Mouse (Mus musculus) stomach, postnatal 0 days (tissue): ENCODE data around the gene Adamtsl4. TPM values are rescaled to one million over a fixed set of nuclear protein-coding genes. Genes with fewer than 3 reads are reported as not detected.

Source experiments
- ATAC-seq: fragments of 200-750 bp; cut with Nextera tagmentation; 2 replicates; pipeline ENCODE4 v1.8.0; 2017; ENCODE audit not compliant: low FRiP score, low TSS enrichment
- DNase-seq: peaks from one replicate; pipeline ENCODE4 v3.0.0-alpha.2; 2016; ENCODE audit warnings: low spot score
- H3K27ac ChIP-seq: fragments of 300-500 bp; sonication (generic); replicated peaks from 2 replicates; pipeline ENCODE4 v1.5.1; 2014; ENCODE audit warnings: mild to moderate bottlenecking, control low read depth
- H3K27me3 ChIP-seq: fragments of 300-500 bp; sonication (generic); 2 replicates; pipeline ENCODE4 v1.6.1; 2014; ENCODE audit warnings: low read length; ENCODE audit not compliant: control insufficient read depth, insufficient read depth
- H3K36me3 ChIP-seq: fragments of 300-500 bp; sonication (generic); 2 replicates; pipeline ENCODE4 v1.6.1; 2014; ENCODE audit warnings: low read length, mixed read lengths; ENCODE audit not compliant: control insufficient read depth, insufficient read depth
- H3K4me1 ChIP-seq: fragments of 300-500 bp; sonication (generic); replicated peaks from 2 replicates; pipeline ENCODE4 v1.6.1; 2014; ENCODE audit warnings: antibody characterized with exemption; ENCODE audit not compliant: control insufficient read depth, insufficient read depth
- H3K4me2 ChIP-seq: fragments of 300-500 bp; sonication (generic); replicated peaks from 2 replicates; pipeline ENCODE4 v1.6.1; 2014; ENCODE audit warnings: low read depth, mild to moderate bottlenecking, control low read depth, moderate library complexity
- H3K4me3 ChIP-seq: fragments of 300-500 bp; sonication (generic); 2 replicates; pipeline ENCODE4 v1.5.1; 2014; ENCODE audit warnings: low read depth, low read length, control low read depth
- H3K9ac ChIP-seq: fragments of 300-500 bp; sonication (generic); 2 replicates; pipeline ENCODE4 v1.6.1; 2014; ENCODE audit warnings: mild to moderate bottlenecking, low read length, control low read depth, mixed read lengths
- H3K9me3 ChIP-seq: fragments of 300-500 bp; sonication (generic); 2 replicates; pipeline ENCODE4 v1.6.1; 2016; ENCODE audit warnings: low read length; ENCODE audit not compliant: control insufficient read depth
- CTCF ChIP-seq: IDR thresholded peaks from 2 replicates; pipeline ENCODE4 v1.5.1; 2016; ENCODE audit warnings: antibody characterized with exemption, low read depth, mild to moderate bottlenecking, moderate library complexity
- EP300 ChIP-seq: optimal IDR thresholded peaks from 2 replicates; pipeline ENCODE3; 2016; ENCODE audit warnings: antibody characterized with exemption
- WGBS: fragments of 180-500 bp; shearing (Covaris S2); extraction: QIAGEN DNeasy Blood & Tissue Kit; methylation state at CpG from one replicate; pipeline ENCODE4 v1.1.7; 2014; 5-methylcytosine and 5-hydroxymethylcytosine counted together
- polyA plus RNA-seq: library from polyadenylated mRNA; unstranded; fragments of >200 nt; fragmentation: Nextera tagmentation; extraction: Ambion mirVana; gene quantifications from 2 replicates; pipeline ENCODE4 v1.2.1, GENCODE M21; 2015

Adamtsl4 gene
- polyA plus RNA-seq, 1 experiment from 2014 or later, result 9.4 TPM

DNA sequence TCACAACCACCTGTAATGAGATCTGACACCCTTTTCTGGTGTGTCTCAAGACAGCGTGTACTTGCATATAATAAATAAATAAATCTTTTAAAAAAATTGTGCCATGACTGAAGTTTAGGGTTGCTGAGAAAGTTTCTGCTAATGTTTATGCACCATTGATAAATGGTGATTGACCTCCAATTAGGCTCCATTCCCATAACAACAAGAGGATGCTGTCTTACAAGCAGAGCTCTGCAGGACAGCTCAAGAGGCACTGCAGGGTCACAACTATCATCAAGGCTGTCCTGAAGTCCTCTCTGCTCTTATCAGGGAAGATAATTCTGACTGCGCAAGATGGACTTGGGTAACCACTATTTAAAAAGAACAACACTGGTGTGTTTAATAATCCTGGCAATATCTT, 30.4 kb upstream of the Adamtsl4 start:
- Histone ChIP-seq H3K9ac (no peak overlapping the region), H3K4me3 (no peak overlapping the region), H3K27me3 (no peaks in the 10 kb centered on the region), H3K36me3 (no peaks in the 10 kb centered on the region), H3K4me1 (no peaks in the 10 kb centered on the region), H3K4me2 (no peak overlapping the region), H3K9me3 (no peaks in the 10 kb centered on the region), H3K27ac (no peak overlapping the region)
- TF ChIP-seq CTCF (no peak), EP300 (no peak)
- WGBS, result 67% methylated on average over 2 of the region's 2 CpGs
- ATAC-seq, result no peak
- no peak for DNase-seq

- TF ChIP-seq CTCF (no peak), EP300 (no peak)
- Histone ChIP-seq H3K4me3 (no peak overlapping the region), H3K27me3 (no peaks in the 10 kb centered on the region), H3K9ac (no peak overlapping the region), H3K4me2 (no peak overlapping the region), H3K4me1 (no peaks in the 10 kb centered on the region), H3K27ac (no peak overlapping the region), H3K9me3 (no peaks in the 10 kb centered on the region), H3K36me3 (no peaks in the 10 kb centered on the region)
- ATAC-seq (no peak), DNase-seq (no peak)
- 75% methylated on average over 1 of the region's 1 CpGs for WGBS
Observed at GRCm38 (mm10) chr3:95716075-95716474, 28.4 kb upstream of the Adamtsl4 start.

GRCm38 (mm10) chr3:95709967-95710366, 22.2 kb upstream of the Adamtsl4 start:
- Histone ChIP-seq H3K9ac (no peak overlapping the region), H3K4me2 (no peak overlapping the region), H3K4me1 (no peaks in the 10 kb centered on the region), H3K4me3 (no peak overlapping the region), H3K36me3 (no peaks in the 10 kb centered on the region), H3K27ac (no peak overlapping the region), H3K27me3 (no peaks in the 10 kb centered on the region), H3K9me3 (no peaks in the 10 kb centered on the region)
- ATAC-seq (0 out of 2 replicates have a peak, but pooled peaks have one; percentile 9), DNase-seq (no peak)
- TF ChIP-seq CTCF (no peak), EP300 (no peak)

DNA sequence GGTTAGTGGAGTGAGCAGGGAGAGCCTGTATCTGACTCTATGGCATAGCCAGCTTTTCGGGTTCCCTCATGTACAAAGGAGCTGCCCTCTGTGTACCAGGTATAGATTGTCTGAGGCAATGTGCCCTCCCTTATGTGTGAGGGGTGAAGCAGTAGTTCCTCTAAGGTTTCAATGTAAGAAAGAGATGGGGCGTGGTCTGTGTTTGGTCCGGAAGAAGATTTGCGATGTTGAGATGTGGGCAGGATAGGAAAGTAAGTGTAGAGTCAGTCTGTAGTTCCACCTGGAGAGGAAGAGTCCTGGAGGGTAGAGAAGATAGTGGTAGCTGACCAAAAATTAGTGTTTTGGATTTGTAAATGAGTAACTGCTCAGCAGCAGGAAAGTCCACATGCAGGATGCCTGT, 21.3 kb upstream of the Adamtsl4 start:
- Histone ChIP-seq H3K9me3 (no peaks in the 10 kb centered on the region), H3K4me3 (no peak overlapping the region), H3K27me3 (no peaks in the 10 kb centered on the region), H3K9ac (no peak overlapping the region), H3K4me2 (no peak overlapping the region), H3K36me3 (no peaks in the 10 kb centered on the region), H3K27ac (no peak overlapping the region), H3K4me1 (no peaks in the 10 kb centered on the region)
- no peak for DNase-seq
- WGBS, result 74% methylated on average over 4 of the region's 4 CpGs
- TF ChIP-seq EP300 (no peak), CTCF (no peak)
- no peak for ATAC-seq

- no peak overlapping the region for H3K4me2 ChIP-seq
- H3K27ac ChIP-seq, result no peak overlapping the region
- H3K9me3 ChIP-seq, result no peaks in the 10 kb centered on the region
- no peak overlapping the region for H3K9ac ChIP-seq
- no peak overlapping the region for H3K4me3 ChIP-seq
- H3K4me1 ChIP-seq, result no peaks in the 10 kb centered on the region
- no peaks in the 10 kb centered on the region for H3K36me3 ChIP-seq
- no peaks in the 10 kb centered on the region for H3K27me3 ChIP-seq
- WGBS, result 79% methylated on average over 7 of the region's 7 CpGs
- TF ChIP-seq EP300 (no peak), CTCF (no peak)
- DNase-seq, result no peak
- ATAC-seq, result no peak
Observed at GRCm38 (mm10) chr3:95707497-95707896, 19.8 kb upstream of the Adamtsl4 start.

DNA sequence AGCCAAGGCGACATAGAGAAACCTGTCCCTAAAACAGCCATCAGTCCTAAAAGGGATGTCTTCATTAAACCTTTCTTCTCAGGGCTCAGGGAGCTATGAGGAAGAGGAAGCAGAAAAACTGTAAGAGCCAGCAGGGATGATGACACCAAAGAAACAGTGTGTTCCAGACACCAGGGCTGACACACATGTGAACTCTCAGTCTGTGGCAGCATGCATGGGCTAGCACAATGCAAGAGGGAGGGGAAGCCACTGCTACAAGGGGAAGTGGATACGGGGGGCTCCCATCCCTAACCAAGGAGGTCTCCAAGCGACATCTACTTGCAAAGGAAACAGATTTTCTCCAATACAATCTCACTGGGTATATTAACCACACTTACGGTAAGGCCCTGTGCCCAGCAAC, 18.6 kb upstream of the Adamtsl4 start:
- WGBS, result 88% methylated on average over 4 of the region's 4 CpGs

More for the DNA sequence above, 18.6 kb upstream of the Adamtsl4 start:
- H3K36me3 ChIP-seq, result no peaks in the 10 kb centered on the region
- H3K4me2 ChIP-seq, result no peak overlapping the region
- H3K4me1 ChIP-seq, result 0 out of 2 replicates have a peak, but pooled peaks cover 4% of the 10 kb centered on the region
- no peak overlapping the region for H3K4me3 ChIP-seq
- no peak overlapping the region for H3K9ac ChIP-seq
- ATAC-seq (no peak), DNase-seq (no peak)
- no peaks in the 10 kb centered on the region for H3K9me3 ChIP-seq
- no peak overlapping the region for H3K27ac ChIP-seq
- H3K27me3 ChIP-seq, result no peaks in the 10 kb centered on the region
- TF ChIP-seq EP300, result no peak
